Mouse (Mus musculus) midbrain, embryonic 14.5 days (tissue): ENCODE measurements around the gene Irf1. TPM values are rescaled to one million over a fixed set of nuclear protein-coding genes. Genes with fewer than 3 reads are reported as not detected.

Source experiments
- microRNA-seq: library from miRNA; unstranded; fragments of <30 nt; microRNA quantifications from one replicate; pipeline ENCODE4, GENCODE M21; 2016
- polyA plus RNA-seq: library from polyadenylated mRNA; unstranded; fragments of >200 nt; fragmentation: Nextera tagmentation; extraction: Ambion mirVana; gene quantifications from 2 replicates; pipeline ENCODE4 v1.2.1, GENCODE M21; 2014

Gene Irf1
- polyA plus RNA-seq, 1 experiment from 2014 or later: 3.5 TPM

Small RNA genes lying within 50 kb of the gene (microRNA-seq; reads per million reads assigned to microRNA genes)
- gene Mir7671: not detected

Other genes starting within 250 kb of the Irf1 start
- 301 and 306 TPM in 2 replicates for gene Kif3a, start 202.6 kb upstream of the Irf1 start, polyA plus RNA-seq
- gene Il4, start 151.3 kb upstream of the Irf1 start, polyA plus RNA-seq: 8.8 and 10.9 TPM in 2 replicates
- gene Il13, start 135.3 kb upstream of the Irf1 start, polyA plus RNA-seq: not detected in 2 replicates
- 9.1 and 11.2 TPM in 2 replicates for gene Rad50, start 62.7 kb upstream of the Irf1 start, polyA plus RNA-seq
- not detected in 2 replicates for gene Il5, start 49.2 kb upstream of the Irf1 start, polyA plus RNA-seq
- 0.24 TPM in 1 of 2 replicates, not detected in the other for gene Gm17334, start 3.2 kb downstream of the Irf1 start, polyA plus RNA-seq
- 0.26 and 0.57 TPM in 2 replicates for gene Gm12216, start 89.2 kb downstream of the Irf1 start, polyA plus RNA-seq
- 8.6 and 8.8 TPM in 2 replicates for gene Slc22a5, start 121.6 kb downstream of the Irf1 start, polyA plus RNA-seq
- gene Slc22a21, start 210.3 kb downstream of the Irf1 start, polyA plus RNA-seq: 2.3 and 2.4 TPM in 2 replicates